Mouse (Mus musculus) central nervous system, embryonic 14 days (tissue): Measurements from ENCODE around the gene Cd6. TPM values are rescaled to one million over a fixed set of nuclear protein-coding genes. Genes with fewer than 3 reads are reported as not detected.

Experiments used
- polyA plus RNA-seq: library from polyadenylated mRNA; depleted of rRNA; stranded (reverse); fragments of >200 nt; gene quantifications from 2 replicates; pipeline ENCODE4 v1.2.3, GENCODE M21; 2012; rRNA removed

Gene Cd6
- 0.03 TPM in 1 of 2 replicates, not detected in the other for polyA plus RNA-seq

GRCm38 (mm10) chr19:10829436-10830175 is at the start of gene Cd6:
Cd6 (minus strand) TSS chr19:10830058.

GRCm38 (mm10) chr19:10869886-10870527 is 40.1 kb upstream of the Cd6 start, which contains the start of gene Tmem132a:
Tmem132a (minus strand) TSS chr19:10869940.

GRCm38 (mm10) chr19:10839010-10839892 is 9.4 kb upstream of the Cd6 start, which contains the start of gene Slc15a3:
Slc15a3 (plus strand) TSS chr19:10839727.

Other genes with a start within 250 kb of the Cd6 start
- 233 and 239 TPM in 2 replicates for gene Ddb1, start 224.7 kb downstream of the Cd6 start, polyA plus RNA-seq
- 31.3 and 36.1 TPM in 2 replicates for gene Tkfc, start 224.4 kb downstream of the Cd6 start, polyA plus RNA-seq
- 1.1 and 1.3 TPM in 2 replicates for gene Vwce, start 195.8 kb downstream of the Cd6 start, polyA plus RNA-seq
- 0.06 and 0.07 TPM in 2 replicates for gene Pga5, start 152.0 kb downstream of the Cd6 start, polyA plus RNA-seq
- 27.8 and 30.0 TPM in 2 replicates for gene Vps37c, start 141.3 kb downstream of the Cd6 start, polyA plus RNA-seq
- gene Cd5, start 91.1 kb downstream of the Cd6 start, polyA plus RNA-seq = 0.10 and 0.18 TPM in 2 replicates
- 1.8 and 2.6 TPM in 2 replicates for gene Slc15a3, start 9.7 kb upstream of the Cd6 start, polyA plus RNA-seq
- 234 and 238 TPM in 2 replicates for gene Tmem132a, start 39.9 kb upstream of the Cd6 start, polyA plus RNA-seq
- gene Tmem109, start 51.9 kb upstream of the Cd6 start, polyA plus RNA-seq = 39.1 and 49.6 TPM in 2 replicates
- gene Prpf19, start 65.2 kb upstream of the Cd6 start, polyA plus RNA-seq = 331 and 345 TPM in 2 replicates
- 0.07 and 0.10 TPM in 2 replicates for gene Zp1, start 90.6 kb upstream of the Cd6 start, polyA plus RNA-seq
- 0.23 and 0.28 TPM in 2 replicates for gene Ptgdr2, start 107.1 kb upstream of the Cd6 start, polyA plus RNA-seq
- 5.2 and 6.1 TPM in 2 replicates for gene Ccdc86, start 119.2 kb upstream of the Cd6 start, polyA plus RNA-seq
- 0.08 TPM in 1 of 2 replicates, not detected in the other for gene Ms4a10, start 144.6 kb upstream of the Cd6 start, polyA plus RNA-seq
- gene Ms4a15, start 163.2 kb upstream of the Cd6 start, polyA plus RNA-seq = not detected in 2 replicates
- not detected in 2 replicates for gene Ms4a18, start 188.0 kb upstream of the Cd6 start, polyA plus RNA-seq